Mouse (Mus musculus) kidney, adult 2 months (tissue): ENCODE data around the gene Gm6614.

Experiments used
- CTCF ChIP-seq: fragments of 200-500 bp; conservative IDR thresholded peaks from 2 replicates; pipeline ENCODE4 v1.5.1; 2011; ENCODE audit warnings: low read depth, mild to moderate bottlenecking, control low read depth, low read length, moderate library complexity, mixed read lengths; ENCODE audit not compliant: insufficient read depth, insufficient read length
- POLR2A ChIP-seq: fragments of 200-500 bp; IDR thresholded peaks from one replicate; pipeline ENCODE4 v1.6.1; 2011; ENCODE audit warnings: low read depth, low read length, control low read depth

GRCm38 (mm10) chr6:142021671-142022070 lies 10.5 kb upstream of the Gm6614 start:
- TF ChIP-seq POLR2A (no peak), CTCF (no peak)
